Mouse (Mus musculus) embryonic facial prominence, embryonic 13.5 days (tissue): ENCODE measurements around the gene Armc8. TPM values are rescaled to one million over a fixed set of nuclear protein-coding genes. Genes with fewer than 3 reads are reported as not detected.

Experiments
- ATAC-seq: fragments of 200-750 bp; cut with Nextera tagmentation; 2 replicates; pipeline ENCODE4 v1.8.0; 2017; ENCODE audit warnings: low read depth; ENCODE audit not compliant: insufficient number of reproducible peaks, insufficient read depth, low FRiP score, low TSS enrichment
- H3K27ac ChIP-seq: fragments of 300-500 bp; sonication (generic); 2 replicates; pipeline ENCODE4 v1.5.1; 2015; ENCODE audit warnings: moderate library complexity, mild to moderate bottlenecking, inconsistent platforms
- H3K27me3 ChIP-seq: fragments of 300-500 bp; sonication (generic); 2 replicates; pipeline ENCODE4 v1.6.1; 2015; ENCODE audit warnings: mild to moderate bottlenecking, inconsistent platforms
- H3K36me3 ChIP-seq: fragments of 300-500 bp; sonication (generic); 2 replicates; pipeline ENCODE4 v1.6.1; 2015; ENCODE audit warnings: mild to moderate bottlenecking, inconsistent platforms
- H3K4me1 ChIP-seq: fragments of 300-500 bp; sonication (generic); 2 replicates; pipeline ENCODE4 v1.6.1; 2015; ENCODE audit warnings: inconsistent platforms
- H3K4me2 ChIP-seq: fragments of 300-500 bp; sonication (generic); 2 replicates; pipeline ENCODE4 v1.6.1; 2015; ENCODE audit warnings: moderate library complexity, mild to moderate bottlenecking, inconsistent platforms
- H3K4me3 ChIP-seq: fragments of 300-500 bp; sonication (generic); 2 replicates; pipeline ENCODE4 v1.5.1; 2015; ENCODE audit warnings: mild to moderate bottlenecking, inconsistent platforms
- H3K9ac ChIP-seq: fragments of 300-500 bp; sonication (generic); 2 replicates; pipeline ENCODE4 v1.6.1; 2015; ENCODE audit warnings: mild to moderate bottlenecking, inconsistent platforms
- H3K9me3 ChIP-seq: fragments of 300-500 bp; sonication (generic); 2 replicates; pipeline ENCODE4 v1.6.1; 2016; ENCODE audit warnings: inconsistent platforms
- WGBS: fragments of 180-500 bp; shearing (Covaris S2); methylation state at CpG from one replicate; pipeline ENCODE4 v1.1.7; 2015; ENCODE audit warnings: mixed read lengths; 5-methylcytosine and 5-hydroxymethylcytosine counted together
- polyA plus RNA-seq: library from polyadenylated mRNA; unstranded; fragments of >200 nt; fragmentation: Nextera tagmentation; extraction: Ambion mirVana; gene quantifications from 2 replicates; pipeline ENCODE4 v1.2.1, GENCODE M21; 2015

Gene Armc8
- polyA plus RNA-seq, 1 experiment from 2014 or later = 21.7 TPM

DNA sequence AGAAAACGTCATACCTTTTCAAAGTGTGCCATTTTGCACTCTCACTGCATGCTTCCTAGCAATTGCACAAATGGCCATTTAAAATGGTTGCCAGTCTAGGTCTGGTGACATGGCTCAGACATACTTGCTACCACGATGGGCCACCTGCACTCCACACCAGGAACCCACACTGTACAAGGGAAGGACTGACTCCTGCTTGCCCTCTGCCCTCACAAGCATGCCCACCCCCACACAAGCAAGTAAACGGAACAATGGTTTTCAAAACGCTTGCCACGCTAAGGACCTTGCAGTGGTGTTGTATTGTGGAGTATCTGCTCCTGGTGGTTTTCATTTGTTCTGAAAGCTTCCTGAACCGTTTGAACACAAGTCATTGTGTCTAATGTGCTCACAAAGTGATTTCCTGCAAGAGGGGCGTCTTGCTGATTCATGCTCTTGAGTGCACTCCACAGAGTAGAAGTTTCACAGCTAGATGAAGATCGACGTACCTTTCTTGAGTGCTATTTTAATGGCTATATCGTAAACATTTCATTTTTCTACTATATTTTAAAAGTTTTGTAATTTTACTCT is 76.0 kb downstream of the Armc8 start:
- H3K9ac ChIP-seq = no peak overlapping the region
- no peaks in the 10 kb centered on the region for H3K9me3 ChIP-seq
- no peak overlapping the region for H3K4me3 ChIP-seq
- 88% methylated on average over 10 of the region's 10 CpGs for WGBS
- no peaks in the 10 kb centered on the region for H3K27me3 ChIP-seq
- ATAC-seq = no peak
- H3K4me2 ChIP-seq = no peak overlapping the region
- no peak overlapping the region for H3K27ac ChIP-seq
- peaks cover 59% of the 10 kb centered on the region for H3K36me3 ChIP-seq
- H3K4me1 ChIP-seq = no peaks in the 10 kb centered on the region

DNA sequence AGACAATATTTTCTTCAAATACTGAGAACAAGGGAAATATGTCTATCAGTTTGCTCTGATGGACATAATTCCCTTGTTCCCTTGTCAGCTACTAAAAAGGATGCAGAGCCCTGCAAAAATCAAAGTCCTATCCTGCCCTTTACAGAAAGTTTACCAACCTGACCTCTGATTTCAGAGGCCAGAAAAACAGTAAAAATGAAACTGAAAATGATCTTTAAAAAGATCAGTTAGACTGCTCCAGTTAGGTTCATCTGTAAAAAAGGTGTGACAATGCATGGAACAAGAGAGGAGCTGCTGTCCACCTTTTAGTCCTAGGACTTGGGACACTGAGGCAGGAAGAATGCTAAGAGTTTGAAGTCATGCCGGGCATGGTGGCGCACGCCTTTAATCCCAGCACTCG is 77.6 kb downstream of the Armc8 start:
- Histone ChIP-seq H3K4me1 (no peaks in the 10 kb centered on the region), H3K4me2 (no peak overlapping the region), H3K36me3 (peaks cover 65% of the 10 kb centered on the region), H3K4me3 (no peak overlapping the region), H3K27me3 (no peaks in the 10 kb centered on the region), H3K9ac (no peak overlapping the region), H3K27ac (no peak overlapping the region), H3K9me3 (no peaks in the 10 kb centered on the region)
- WGBS = 93% methylated on average over 4 of the region's 4 CpGs
- ATAC-seq = no peak

DNA sequence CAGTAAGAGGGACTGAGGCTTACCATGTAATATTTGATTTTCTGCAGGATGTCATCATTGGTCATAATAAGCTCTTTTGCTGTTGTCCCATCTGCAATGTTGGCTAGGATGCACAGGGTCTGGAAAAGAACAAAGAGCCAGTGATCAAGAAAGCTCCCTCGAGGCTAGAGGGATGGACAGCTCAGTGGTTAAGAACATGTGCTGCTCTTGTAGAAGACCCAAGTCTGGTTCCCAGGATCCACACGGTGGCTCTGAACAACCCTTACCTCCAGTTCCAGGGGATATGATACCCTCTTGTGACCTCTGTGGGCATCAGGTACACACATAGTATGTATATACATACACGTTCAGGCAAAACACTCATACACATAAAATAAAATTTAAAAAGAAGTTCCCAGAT is 80.9 kb downstream of the Armc8 start:
- 76% methylated on average over 3 of the region's 3 CpGs for WGBS
- no peak for ATAC-seq
- peaks cover 64% of the 10 kb centered on the region for H3K36me3 ChIP-seq
- H3K9ac ChIP-seq = no peak overlapping the region
- H3K27me3 ChIP-seq = no peaks in the 10 kb centered on the region
- no peaks in the 10 kb centered on the region for H3K9me3 ChIP-seq
- H3K4me1 ChIP-seq = no peaks in the 10 kb centered on the region
- H3K27ac ChIP-seq = no peak overlapping the region
- H3K4me2 ChIP-seq = no peak overlapping the region
- no peak overlapping the region for H3K4me3 ChIP-seq

DNA sequence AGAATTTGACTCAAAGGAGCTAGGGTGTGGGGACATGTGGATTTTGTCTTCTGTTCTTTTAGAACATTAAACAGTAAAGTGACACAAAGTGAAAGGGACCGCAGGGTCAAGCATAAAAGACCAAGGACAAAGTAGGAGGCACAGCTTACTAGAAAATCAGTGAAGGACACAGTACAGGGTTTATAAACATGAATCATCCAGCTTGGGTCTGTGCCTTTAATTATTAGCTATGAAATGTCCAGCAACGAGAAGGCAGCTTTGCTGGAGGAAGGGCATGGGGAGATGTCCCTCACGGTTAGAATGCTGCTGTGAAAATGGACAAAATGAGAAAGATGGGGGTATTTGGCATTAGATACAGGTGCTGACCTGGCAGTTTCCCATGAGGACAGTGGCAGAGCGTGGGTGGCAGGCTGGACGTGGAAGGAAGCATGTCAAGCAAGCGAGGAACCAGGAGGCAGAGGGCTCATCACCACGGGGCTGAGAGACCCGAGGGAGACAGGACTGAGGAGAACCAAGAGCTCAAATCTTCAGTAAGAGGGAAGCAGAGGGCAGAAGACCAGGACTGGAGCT is 81.5 kb downstream of the Armc8 start:
- no peak for ATAC-seq
- Histone ChIP-seq H3K4me2 (no peak overlapping the region), H3K4me1 (no peaks in the 10 kb centered on the region), H3K27ac (no peak overlapping the region), H3K9me3 (no peaks in the 10 kb centered on the region), H3K9ac (no peak overlapping the region), H3K4me3 (no peak overlapping the region), H3K36me3 (peaks cover 61% of the 10 kb centered on the region), H3K27me3 (no peaks in the 10 kb centered on the region)
- 91% methylated on average over 8 of the region's 8 CpGs for WGBS

DNA sequence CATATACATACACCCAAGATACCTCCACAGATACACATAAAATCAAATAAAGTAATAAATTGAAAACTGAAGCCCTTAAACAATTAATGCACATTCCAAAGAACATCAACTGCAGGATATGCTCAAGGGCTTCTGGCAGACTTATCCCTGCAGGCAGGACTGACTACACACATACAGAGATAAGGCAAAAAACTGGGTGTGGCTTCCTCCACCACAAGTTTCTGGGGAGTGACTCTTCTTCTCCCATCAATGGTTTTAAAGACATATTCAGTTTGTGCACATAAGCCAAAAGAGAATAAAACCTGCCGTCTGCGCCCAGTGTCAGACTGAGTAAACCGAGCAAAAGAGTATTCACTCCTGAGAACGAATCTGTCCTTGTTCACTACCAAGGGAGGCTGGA is 83.6 kb downstream of the Armc8 start:
- no peak overlapping the region for H3K9ac ChIP-seq
- peaks cover 60% of the 10 kb centered on the region for H3K36me3 ChIP-seq
- no peaks in the 10 kb centered on the region for H3K9me3 ChIP-seq
- no peaks in the 10 kb centered on the region for H3K27me3 ChIP-seq
- 94% methylated on average over 4 of the region's 4 CpGs for WGBS
- H3K4me3 ChIP-seq = no peak overlapping the region
- H3K4me1 ChIP-seq = no peaks in the 10 kb centered on the region
- no peak overlapping the region for H3K27ac ChIP-seq
- H3K4me2 ChIP-seq = no peak overlapping the region
- no peak for ATAC-seq

DNA sequence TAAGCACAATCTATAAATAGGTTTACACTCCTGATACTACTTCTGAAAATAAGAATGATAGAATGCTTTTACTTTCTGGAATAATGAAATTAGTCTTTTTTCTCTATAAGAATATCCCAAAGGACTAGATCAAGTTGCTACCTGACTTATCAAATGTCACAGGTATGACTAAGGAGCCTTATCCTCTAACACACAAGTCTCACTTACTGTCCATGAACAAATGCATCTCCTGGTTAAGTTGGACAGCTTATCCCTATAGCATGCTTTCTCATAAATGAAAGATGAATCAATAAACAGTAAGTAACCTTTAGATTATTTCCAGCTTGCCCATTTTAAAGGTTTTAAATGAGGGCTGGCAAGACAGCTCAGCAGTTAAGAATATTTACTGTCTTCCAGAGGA is 84.1 kb downstream of the Armc8 start:
- ATAC-seq = no peak
- H3K36me3 ChIP-seq = peaks cover 55% of the 10 kb centered on the region

DNA sequence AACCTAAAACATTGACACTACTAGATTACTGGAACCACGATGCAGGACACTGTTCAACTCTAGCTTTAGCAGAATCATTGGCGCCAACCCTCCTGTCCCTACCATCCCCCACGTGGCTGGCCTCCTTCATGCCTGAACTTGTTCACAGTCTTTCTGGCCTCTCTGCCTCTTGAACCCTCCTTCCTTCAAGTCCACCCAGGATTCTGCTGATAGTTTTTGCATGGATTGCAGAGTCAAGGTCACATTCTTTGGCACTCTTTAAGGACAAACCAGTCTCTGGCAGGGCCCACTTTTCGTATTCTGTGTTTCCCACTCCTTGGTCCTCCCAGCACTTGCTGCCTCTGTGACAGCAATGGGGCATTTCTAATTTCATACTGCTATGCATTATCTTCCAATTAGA is 85.5 kb downstream of the Armc8 start:
- 83% methylated on average over 4 of the region's 4 CpGs for WGBS
- H3K9me3 ChIP-seq = no peaks in the 10 kb centered on the region
- no peak overlapping the region for H3K9ac ChIP-seq
- H3K4me3 ChIP-seq = no peak overlapping the region
- H3K4me1 ChIP-seq = no peaks in the 10 kb centered on the region
- no peaks in the 10 kb centered on the region for H3K27me3 ChIP-seq
- ATAC-seq = no peak
- H3K4me2 ChIP-seq = no peak overlapping the region
- H3K27ac ChIP-seq = no peak overlapping the region
- H3K36me3 ChIP-seq = peaks cover 49% of the 10 kb centered on the region

More for the DNA sequence above, 84.1 kb downstream of the Armc8 start:
- Histone ChIP-seq H3K27me3 (no peaks in the 10 kb centered on the region), H3K9me3 (no peaks in the 10 kb centered on the region), H3K4me3 (no peak overlapping the region), H3K27ac (no peak overlapping the region), H3K4me2 (no peak overlapping the region), H3K4me1 (no peaks in the 10 kb centered on the region), H3K9ac (no peak overlapping the region)

DNA sequence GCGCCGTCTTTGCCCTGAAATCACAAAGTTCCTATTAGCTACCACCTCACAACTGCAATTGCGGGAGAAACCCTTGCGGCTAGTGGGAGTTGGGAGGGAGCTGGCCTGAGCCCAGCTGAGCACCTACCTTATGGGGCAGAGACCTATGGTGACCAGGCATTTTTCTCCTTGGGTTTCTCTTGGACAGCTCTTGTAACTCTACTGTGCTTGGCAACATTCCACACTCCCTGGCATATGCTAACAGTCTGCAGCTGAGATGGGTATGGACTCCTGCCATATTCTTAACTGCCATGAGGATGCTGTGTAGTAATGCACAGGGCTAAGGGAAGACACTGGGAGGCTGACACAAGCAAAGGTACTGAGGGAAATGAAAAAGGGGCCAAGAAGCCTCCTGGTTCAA is 87.9 kb downstream of the Armc8 start:
- Histone ChIP-seq H3K9me3 (no peaks in the 10 kb centered on the region), H3K27ac (no peak overlapping the region), H3K4me1 (no peaks in the 10 kb centered on the region), H3K4me2 (no peak overlapping the region), H3K27me3 (no peaks in the 10 kb centered on the region), H3K36me3 (peaks cover 26% of the 10 kb centered on the region), H3K9ac (no peak overlapping the region), H3K4me3 (no peak overlapping the region)
- WGBS = 95% methylated on average over 4 of the region's 4 CpGs
- no peak for ATAC-seq

DNA sequence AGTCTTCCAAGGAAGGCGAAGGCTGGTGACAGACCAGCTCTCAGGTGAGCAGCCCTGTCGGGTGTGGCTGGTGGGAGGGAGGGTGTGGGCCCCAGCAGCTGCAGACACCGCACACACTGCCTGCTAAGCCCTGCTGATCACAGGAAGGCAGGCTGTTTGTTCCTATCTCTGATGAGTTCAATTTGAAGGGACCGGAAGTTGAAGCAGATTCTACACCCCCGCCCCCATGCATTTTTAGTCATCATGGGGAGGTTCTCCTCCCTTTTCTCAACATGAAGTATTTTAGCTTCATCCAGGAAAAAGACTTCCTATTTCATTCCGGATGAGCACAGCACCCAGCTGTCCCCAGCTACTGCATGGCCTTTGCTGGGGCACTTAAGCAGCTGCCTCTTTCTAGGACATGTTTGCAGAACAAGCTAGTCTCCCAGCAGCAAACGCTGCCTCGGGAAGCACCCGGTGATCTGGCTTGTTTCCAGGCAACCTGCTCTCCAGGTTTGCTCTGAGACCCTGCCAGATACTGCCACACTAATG is 89.5 kb downstream of the Armc8 start:
- Histone ChIP-seq H3K4me1 (no peaks in the 10 kb centered on the region), H3K9me3 (no peaks in the 10 kb centered on the region), H3K4me3 (no peak overlapping the region), H3K36me3 (peaks cover 30% of the 10 kb centered on the region), H3K27ac (no peak overlapping the region), H3K4me2 (no peak overlapping the region), H3K27me3 (no peaks in the 10 kb centered on the region), H3K9ac (no peak overlapping the region)
- WGBS = 73% methylated on average over 9 of the region's 9 CpGs
- no peak for ATAC-seq

DNA sequence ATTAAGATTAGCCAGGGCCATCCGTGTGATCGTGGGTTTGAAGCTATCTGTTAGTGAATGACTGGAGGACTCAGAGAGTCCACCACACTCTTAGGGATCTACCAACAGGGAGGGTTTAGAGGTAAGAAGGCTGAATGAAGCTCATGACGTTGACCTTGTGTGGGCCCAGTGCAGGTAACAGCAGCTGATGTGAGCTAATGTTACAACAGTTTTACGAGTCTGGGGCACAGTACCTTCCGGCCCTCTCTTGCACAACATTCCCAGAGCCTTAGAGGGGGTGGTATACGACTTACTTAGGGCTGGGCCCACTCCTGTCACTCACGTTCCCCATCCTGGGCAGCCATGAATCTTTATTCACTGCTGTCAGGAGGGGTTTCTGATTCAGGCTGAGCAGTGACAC is 97.4 kb downstream of the Armc8 start:
- H3K9ac ChIP-seq = no peak overlapping the region
- H3K4me1 ChIP-seq = no peaks in the 10 kb centered on the region
- H3K4me2 ChIP-seq = no peak overlapping the region
- ATAC-seq = no peak
- no peak overlapping the region for H3K4me3 ChIP-seq
- H3K27ac ChIP-seq = no peak overlapping the region
- no peaks in the 10 kb centered on the region for H3K9me3 ChIP-seq
- H3K36me3 ChIP-seq = peaks cover 16% of the 10 kb centered on the region
- WGBS = 79% methylated on average over 7 of the region's 7 CpGs
- no peaks in the 10 kb centered on the region for H3K27me3 ChIP-seq

DNA sequence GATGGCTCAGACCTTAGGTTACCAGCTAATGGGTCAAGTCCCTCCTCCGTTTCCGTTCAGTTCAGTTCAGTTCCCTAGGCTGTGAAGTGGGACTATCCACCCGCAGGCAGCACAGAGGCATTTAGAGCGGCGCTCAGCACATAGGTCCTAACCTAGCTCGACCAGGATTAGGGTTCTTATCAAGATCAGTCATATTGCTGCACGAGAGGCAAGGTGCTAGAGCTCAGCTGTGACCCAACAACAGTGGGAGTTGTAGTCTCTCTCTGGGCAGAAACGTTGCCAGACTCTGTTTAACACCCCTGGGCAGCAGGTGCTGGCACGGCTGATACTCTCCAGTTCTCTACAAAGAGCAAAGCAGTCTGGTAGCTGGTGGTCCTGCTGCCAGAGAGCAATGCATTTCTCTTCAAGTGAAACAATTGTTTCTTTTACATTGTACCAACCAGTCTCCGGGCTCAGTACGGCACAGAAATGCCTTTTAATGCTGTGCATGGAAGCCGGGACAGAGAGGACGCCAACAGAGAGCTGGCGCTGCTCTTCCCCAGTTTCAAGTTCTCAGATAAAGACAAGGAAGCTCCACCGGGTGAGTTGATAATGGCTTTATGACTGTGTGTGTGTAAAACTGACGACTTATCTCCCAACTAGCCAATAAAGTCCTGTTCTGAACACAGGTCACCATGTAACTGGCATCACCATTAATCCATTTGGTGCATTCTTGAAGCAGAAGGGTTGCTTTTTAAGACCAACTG is 98.2 kb downstream of the Armc8 start:
- Histone ChIP-seq H3K4me2 (no peak overlapping the region), H3K9ac (no peak overlapping the region), H3K27me3 (no peaks in the 10 kb centered on the region), H3K36me3 (peaks cover 13% of the 10 kb centered on the region), H3K4me3 (no peak overlapping the region), H3K4me1 (no peaks in the 10 kb centered on the region), H3K9me3 (no peaks in the 10 kb centered on the region), H3K27ac (no peak overlapping the region)
- ATAC-seq = no peak
- WGBS = 78% methylated on average over 16 of the region's 16 CpGs

DNA sequence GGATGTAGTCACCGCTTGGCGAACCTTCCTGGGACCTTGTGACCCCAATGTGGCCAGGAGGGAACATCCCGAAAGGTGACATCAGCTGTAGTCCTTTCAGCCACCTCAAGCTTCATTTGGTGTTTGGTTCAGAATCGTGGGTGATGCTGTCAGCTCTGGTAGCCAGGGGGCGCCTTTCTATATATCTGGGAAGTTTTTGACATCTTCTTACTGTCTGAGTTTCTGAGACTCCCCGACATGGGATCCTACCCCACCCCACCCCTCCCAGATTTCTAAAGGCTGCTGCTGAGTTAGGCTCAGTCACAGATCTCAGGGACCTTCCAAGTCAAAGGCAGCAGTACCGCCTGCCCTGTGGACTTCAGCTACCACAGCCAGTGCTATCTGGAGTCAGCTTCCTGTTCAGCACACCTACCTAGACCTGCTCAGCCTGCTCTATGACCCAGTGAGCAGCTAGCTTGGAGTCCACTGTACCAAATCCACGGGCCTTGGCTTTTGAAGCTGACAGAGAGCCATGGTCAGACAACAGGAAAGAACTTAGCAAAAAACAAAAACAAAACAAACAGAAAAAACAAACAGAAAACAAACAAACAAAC is 98.9 kb downstream of the Armc8 start:
- 62% methylated on average over 8 of the region's 8 CpGs for WGBS
- Histone ChIP-seq H3K36me3 (peaks cover 6% of the 10 kb centered on the region), H3K4me2 (no peak overlapping the region), H3K4me1 (no peaks in the 10 kb centered on the region), H3K4me3 (no peak overlapping the region), H3K9me3 (no peaks in the 10 kb centered on the region), H3K27me3 (no peaks in the 10 kb centered on the region), H3K27ac (no peak overlapping the region), H3K9ac (no peak overlapping the region)
- no peak for ATAC-seq
